Mouse (Mus musculus): ENCODE results near the gene Hist1h2ae.
"Not testable (repeated sequence)": the region's sequence is repeated elsewhere in the genome, so short reads cannot be mapped to it uniquely, and the experiment has no call there.

Gene Hist1h2ae

DNA sequence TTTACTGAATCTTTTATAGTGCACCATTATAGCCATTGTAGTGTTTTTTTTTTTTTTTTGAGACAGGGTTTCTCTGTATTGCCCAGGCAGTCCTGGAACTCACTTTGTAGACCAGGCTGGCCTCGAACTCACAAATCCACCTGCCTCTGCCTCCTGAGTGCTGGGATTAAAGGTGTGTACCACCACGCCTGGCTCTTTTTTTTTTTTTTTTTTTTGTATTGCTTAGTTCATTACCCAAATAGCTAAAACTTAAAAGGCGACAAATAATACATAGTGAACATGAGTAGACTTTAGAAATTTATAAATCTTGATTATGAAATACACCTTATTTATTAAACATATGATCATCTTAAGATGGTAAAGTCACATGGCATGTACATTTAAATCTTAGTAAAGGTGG is 29.5 kb downstream of the Hist1h2ae start:
- no peak for DNase-seq (ENCODE audit: low read depth, low spot score)

DNA sequence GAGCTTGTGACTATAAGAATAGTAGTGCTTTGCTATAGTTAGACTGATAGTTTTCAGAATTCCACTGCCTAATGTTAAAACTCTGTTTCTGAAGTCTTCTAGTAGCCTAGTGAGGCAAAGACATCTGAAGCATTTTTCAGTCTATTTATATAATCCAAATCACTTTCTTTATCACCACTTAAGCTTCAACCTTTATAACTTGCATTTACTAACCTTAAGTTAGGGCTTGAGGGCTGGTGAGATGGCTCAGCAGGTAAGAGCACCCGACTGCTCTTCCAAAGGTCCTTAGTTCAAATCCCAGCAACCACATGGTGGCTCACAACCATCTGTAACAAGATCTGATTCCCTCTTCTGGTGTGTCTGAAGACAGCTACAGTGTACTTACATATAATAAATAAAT is 31.2 kb downstream of the Hist1h2ae start:
- not testable (repeated sequence) for DNase-seq (ENCODE audit: low read depth, low spot score)

DNA sequence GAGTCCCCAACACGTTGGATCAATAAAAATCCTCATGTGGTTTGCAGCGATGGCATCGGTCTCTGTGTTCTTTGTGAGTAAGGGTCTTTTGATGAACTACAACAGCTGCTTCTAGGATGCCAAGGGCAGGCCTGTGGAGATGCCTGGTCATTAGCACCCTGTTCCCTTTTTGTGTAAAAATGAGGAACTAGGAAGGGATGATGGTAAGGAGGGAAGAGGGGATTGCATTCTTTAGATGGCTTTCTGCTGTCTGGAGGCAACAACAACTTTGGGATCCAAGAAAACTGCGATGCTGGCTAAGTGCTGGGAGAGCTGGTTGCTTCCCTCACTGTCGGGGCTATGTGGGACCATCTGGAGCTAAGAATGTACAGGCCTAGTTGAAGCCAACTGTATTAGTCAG is 32.8 kb downstream of the Hist1h2ae start:
- no peak for DNase-seq (ENCODE audit: low read depth, low spot score)

DNA sequence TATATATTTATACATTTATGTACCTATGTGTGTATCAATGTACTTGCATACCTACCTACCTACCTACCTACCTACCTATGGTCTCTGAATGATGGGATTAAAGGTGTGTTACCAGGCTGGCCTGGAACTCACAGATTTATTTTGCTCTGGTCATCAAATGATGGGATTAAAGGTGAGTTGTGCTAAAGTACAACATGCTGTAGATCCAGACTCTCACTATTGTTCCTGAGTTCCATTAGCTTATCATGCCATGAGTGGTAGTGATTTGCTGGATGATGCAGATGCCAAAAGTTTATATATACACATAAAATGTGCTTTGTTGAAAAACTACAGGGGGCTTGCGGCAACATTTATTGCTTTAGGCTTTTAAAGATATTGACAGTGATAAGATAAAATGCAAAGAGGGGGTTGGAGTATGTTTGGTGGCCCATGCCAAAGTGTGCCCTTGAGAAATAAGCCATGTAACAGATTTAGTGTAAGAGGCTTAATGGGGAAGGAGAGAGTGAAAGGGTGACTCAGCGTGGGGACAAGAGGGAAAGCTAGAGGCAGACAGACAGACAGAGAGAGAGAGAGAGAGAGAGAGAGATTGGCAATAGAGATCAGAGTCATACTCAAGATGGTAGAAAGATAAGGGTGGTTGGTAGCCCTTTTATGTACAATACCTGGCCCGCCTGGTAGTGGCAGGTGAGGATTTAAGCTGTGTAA is 33.9 kb downstream of the Hist1h2ae start:
- DNase-seq (ENCODE audit: low read depth, low spot score) = no peak

DNA sequence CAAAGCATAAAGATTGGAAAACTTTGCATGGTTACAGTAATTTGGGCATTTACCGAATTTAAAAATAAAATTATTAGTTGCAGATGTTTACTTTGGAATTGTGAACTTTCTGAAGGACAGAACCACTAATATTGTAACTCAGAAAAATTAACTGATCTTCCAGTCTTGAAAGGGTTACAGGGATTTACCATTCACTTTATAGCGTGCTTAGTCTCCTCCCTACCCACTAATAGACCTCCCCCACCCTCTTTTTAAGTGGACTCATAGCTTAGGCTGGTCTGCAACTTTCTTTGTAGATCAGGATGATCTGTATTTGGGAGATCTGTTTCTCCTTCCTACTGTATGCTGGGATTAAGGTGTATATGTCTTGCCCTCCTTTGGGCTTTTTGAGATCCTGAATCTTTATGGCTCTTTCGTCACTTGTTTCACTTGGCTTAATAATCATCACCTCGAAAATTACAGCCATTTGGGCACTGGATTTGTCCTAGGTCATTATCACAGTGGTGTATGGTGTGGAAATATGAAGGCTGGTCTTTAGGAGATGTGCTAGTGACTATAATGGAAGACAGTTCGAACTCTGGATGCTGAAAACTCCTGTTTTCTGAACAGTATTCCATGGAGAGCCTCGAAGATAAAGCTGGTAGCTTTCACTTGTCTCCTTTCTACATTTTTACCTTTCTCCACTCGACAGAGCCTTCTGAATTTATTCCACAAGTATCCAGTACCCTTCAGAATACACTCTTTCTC is 34.8 kb downstream of the Hist1h2ae start:
- DNase-seq (ENCODE audit: low read depth, low spot score) = no peak

DNA sequence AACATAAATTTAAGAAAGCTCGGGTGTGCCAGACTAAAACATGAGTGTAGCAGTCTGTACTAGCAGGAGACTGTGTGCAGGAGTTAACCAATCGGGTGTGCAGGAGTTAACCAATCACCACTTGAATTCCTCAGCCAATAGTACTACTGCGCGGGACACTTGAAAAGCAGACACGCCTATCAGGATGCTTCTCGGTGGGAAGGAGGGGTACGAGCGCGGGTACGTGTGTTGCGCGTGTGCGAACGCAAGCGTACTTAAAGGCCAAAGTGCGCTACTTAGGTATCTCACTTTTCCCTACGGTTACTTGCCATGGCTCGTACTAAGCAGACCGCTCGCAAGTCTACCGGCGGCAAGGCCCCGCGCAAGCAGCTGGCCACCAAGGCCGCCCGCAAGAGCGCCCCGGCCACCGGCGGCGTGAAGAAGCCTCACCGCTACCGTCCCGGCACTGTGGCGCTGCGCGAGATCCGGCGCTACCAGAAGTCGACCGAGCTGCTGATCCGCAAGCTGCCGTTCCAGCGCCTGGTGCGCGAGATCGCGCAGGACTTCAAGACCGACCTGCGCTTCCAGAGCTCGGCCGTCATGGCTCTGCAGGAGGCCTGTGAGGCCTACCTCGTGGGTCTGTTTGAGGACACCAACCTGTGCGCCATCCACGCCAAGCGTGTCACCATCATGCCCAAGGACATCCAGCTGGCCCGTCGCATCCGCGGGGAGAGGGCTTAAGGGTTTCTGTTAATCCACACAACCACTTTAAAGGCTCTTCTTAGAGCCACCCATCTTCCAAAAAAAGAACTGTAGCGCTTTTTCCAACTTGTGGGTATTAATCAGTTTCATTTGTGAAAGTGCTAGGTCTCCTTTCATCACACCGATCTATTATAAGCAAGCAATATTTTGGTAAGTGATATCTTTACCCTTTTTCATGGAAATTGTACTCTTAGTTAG is 35.6 kb downstream of the Hist1h2ae start, which contains the start of gene Hist1h3g:
TSS of gene Hist1h3g (plus strand) at position 286 of the 939 bp plus-strand sequence.
- DNase-seq (ENCODE audit: low read depth, low spot score) = not testable (repeated sequence)

DNA sequence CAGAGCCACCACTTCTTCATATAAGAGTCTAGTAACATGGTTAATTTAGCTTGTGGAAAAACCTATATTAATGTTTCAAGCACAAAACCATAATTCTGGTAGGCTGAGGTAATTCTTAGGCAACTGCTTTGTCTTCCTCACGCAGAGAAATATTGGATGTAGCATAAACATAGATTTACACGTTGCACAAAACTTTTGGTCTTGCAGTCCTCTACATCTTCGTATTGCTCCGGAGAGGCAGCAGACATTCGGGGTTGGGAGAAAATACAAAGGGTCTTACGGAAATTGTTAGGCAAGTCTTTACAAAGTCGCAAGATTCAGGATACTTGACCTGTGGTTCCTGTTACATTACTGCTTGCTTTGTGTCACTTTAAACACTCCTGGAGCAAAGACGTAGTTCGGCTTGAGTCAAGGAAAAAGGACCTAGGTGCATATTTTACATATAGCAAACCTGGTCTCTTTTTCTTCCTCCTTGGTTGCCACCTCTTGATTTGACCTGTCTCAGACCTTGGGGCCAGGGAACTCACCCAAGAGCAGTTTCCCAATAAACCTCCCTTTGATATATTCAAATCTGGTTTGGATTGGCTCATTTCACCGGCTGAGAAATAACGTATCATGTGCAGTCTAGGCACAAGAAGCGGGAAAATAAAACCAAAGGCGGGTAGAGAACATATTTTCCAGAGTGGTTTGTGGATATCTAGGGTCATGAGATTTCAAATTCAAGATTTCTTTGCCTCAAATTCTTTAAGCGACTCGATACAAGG is 36.5 kb downstream of the Hist1h2ae start:
- DNase-seq (ENCODE audit: low read depth, low spot score) = no peak

DNA sequence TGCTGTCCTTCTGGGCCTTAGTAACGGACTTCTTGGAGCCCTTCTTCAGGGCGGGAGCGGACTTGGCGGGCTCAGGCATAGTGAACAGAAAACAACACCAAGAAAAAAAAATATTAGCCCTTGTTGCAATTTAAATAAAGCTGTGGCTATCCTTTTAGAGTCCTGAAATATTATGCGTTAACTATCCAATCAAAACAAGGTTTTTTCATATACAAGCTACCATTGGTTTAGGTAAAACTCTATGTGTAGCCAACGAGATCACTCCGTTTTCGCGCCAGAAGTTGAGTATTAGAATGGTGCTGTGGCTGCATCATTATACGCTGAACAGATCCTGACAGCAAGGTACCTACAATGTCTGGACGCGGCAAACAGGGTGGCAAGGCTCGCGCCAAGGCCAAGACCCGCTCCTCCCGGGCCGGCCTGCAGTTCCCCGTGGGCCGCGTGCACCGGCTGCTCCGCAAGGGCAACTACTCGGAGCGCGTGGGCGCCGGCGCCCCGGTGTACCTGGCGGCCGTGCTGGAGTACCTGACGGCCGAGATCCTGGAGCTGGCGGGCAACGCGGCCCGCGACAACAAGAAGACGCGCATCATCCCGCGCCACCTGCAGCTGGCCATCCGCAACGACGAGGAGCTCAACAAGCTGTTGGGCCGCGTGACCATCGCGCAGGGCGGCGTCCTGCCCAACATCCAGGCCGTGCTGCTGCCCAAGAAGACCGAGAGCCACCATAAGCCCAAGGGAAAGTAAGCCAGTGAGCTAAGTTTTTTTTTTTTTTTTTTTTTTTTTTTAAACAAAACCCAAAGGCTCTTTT is 37.3 kb downstream of the Hist1h2ae start, which contains the start of gene Hist1h2af:
TSS of gene Hist1h2af (plus strand) at position 347 of the 808 bp plus-strand sequence.
- not testable (repeated sequence) for DNase-seq (ENCODE audit: low read depth, low spot score)

DNA sequence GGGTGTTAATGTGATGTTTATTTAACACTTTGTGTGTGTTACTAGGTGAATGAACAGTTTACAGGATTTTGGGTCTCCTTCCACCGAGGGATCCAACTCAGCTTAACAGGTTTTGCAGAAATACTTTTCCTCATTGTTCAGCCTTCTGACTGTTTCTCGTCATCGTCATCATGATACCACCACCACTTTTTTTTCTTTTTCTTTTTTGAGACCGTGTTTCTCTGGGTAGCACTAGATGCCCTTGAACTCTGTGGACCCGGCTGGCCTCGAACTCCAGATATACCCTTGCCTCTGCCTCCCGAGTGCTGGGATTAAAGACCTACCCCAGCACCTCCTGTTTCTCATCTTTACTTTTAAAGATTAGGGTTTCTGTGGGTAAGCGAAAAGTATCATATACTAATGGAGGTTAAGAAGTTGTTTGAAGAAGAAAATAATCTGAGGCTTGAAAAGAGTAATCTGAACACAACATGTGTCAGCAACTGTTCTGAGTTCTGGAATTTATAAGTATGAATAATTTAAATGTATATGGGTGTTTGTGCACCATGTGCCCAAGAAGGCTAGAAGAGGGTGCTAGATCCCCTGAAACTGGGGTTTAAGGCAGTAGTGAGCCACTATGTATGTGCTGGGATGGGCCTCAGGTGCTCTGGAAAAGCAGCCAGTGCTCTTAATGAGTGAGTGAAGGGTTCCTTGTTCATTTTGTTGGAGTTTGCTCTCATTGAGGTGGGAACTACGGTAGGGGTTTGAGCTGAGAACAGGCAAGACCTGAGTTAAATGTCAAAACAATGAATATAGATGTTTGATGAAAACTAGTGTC is 38.6 kb downstream of the Hist1h2ae start:
- DNase-seq (ENCODE audit: low read depth, low spot score) = no peak

DNA sequence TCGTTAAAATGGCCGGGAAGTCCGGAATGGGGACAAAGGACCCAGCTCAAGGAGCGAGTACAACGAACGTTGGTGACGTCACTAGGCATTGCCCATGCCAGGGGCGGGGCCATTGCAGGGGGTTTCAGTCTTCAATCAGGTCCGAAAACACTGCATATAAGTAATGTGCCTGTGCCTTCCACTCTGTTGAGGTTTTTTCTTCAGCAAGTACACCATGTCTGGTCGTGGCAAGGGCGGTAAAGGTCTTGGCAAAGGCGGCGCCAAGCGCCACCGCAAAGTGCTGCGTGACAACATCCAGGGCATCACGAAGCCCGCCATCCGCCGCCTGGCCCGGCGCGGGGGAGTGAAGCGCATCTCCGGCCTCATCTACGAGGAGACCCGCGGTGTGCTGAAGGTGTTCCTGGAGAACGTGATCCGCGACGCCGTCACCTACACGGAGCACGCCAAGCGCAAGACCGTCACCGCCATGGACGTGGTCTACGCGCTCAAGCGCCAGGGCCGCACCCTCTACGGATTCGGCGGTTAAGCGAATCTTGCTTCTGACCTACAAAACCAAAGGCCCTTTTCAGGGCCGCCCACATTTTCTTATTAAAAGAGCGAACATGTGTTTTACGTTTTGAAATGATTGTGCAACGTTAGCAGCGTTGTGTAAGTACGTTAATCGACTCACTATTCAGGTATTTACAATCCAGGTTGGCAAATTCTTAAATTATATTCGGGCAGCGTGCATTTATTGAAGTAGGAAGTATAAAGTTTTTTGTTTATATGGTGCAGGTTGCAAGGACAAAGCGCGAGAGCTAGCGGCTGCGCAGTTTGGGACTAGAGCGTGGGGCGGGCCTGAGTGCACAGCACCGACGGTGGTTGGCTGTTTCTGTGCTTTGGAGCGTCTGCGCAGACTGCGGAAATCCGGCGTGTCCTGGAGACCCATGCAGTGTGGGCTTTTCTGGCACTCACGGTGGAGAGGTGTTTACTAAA is 39.8 kb downstream of the Hist1h2ae start, which contains the start of gene Hist1h4h:
TSS of gene Hist1h4h (plus strand) at position 150 of the 975 bp plus-strand sequence.
- no peak for DNase-seq (ENCODE audit: low read depth, low spot score)

DNA sequence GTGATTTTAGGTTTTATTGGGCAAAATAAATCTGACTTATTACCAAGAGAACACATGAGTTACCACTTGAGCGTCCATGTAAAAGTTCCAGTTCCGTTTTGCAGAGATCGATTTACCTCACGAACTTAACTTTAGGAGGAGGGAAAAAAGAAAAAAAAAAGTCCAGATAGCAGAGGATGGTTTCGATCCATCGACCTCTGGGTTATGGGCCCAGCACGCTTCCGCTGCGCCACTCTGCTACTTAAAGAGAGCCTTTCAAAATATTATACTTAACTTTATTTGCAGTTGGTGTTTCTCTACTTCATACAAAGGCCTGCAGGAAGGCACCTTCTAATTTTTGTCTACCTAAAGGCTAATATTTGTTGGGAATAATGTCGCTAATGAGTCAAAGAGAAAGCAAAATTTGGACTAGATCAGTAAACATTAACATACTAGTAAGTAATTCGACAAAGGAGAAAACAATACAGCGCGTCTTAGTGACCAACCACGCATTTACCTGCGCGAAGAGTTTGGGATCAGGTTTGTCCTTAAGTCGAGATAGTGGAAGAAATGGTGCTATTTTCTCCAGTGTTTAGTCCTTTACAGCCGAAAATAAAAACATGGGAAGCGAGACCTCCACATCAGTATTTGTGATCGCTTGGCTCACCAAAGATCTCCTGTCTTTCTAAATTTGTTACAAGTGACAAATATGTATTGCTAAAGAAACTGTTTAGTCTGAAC is 40.7 kb downstream of the Hist1h2ae start:
- DNase-seq (ENCODE audit: low read depth, low spot score) = no peak

DNA sequence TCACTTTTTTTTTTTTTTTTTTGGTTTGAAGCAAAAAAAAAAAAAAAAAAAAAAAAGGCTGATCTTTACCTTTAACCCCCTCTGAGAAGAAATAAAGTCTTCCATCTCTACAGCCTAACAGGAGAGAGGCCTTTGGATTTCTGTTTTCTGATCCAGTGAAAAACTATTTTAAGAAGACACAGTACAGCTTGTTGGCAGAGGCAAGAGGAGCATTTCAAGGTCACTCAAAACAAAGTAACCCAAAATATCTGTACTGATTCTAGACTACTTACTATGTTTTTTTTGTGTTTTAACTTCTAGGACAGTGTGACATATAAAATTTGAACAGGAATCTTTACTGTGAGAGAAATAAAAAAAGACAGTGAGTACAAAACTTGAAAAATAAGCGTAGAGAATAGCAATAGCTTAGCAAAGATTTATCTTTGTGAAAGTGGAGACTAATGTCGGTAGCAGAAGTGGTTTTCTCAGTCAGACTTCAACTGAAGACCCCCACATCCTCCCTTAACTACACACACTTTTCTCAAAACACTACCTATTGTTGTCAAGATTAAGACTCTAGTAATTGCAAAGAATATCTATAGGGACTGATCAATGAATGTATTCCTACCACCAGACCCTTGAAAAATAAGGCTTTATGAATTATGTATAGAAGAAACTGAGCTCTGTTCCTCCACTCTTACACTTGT is 41.4 kb downstream of the Hist1h2ae start:
- no peak for DNase-seq (ENCODE audit: low read depth, low spot score)

DNA sequence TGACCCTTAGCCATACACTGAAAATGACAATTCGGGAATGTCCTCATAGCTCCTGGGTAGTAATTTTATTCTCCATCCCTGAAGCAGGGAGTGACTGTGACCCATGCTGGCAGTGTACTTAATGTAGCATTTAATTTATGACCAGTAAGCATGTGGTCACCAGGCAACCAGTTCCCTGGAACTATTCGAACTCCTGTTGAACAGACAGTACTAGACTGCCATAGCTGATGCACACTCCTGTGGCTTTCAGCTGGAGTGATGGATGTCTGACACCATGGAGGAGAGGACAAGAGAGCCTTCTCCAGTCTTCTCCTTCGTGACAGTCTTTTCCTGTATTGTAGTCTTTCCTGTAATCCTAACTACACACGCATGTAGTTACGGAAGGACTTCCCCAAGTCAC is 42.0 kb downstream of the Hist1h2ae start:
- no peak for DNase-seq (ENCODE audit: low read depth, low spot score)

DNA sequence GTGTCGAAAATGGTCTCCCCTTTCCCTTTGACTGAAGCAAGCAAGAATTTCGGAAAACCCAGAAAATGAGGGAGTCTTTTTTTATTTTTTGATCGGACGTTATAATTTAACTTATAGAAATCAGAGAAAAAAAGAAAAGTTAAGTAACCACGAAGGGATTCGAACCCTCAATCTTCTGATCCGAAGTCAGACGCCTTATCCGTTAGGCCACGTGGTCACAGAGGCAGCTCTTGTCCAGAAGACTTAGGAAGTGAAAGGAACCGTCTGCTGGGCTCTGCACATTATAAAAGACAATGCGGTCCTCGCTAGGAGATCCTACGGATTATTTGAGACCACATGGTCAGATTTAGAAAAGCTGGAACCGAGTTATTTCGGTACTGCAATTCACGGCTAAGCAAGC is 44.7 kb downstream of the Hist1h2ae start:
- DNase-seq (ENCODE audit: low read depth, low spot score) = no peak

DNA sequence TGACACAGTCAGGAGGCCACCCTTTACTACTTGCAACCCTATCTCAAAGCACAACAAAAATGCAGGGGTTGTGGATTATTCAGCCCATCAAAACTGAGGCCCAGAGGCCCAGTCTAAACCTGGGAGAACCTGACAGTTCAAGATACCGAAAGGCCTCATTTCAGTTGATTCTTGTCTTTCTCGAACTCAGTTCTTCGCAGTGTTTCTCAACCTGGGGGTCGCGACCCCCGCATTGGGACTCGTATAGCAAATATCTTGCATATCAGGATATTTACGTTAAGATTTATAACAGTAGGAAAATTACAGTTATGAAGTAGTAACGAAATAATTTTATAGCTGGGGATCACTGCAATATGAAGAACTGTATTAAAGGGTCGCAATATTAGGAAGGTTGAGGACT is 45.1 kb downstream of the Hist1h2ae start:
- no peak for DNase-seq (ENCODE audit: low read depth, low spot score)

DNA sequence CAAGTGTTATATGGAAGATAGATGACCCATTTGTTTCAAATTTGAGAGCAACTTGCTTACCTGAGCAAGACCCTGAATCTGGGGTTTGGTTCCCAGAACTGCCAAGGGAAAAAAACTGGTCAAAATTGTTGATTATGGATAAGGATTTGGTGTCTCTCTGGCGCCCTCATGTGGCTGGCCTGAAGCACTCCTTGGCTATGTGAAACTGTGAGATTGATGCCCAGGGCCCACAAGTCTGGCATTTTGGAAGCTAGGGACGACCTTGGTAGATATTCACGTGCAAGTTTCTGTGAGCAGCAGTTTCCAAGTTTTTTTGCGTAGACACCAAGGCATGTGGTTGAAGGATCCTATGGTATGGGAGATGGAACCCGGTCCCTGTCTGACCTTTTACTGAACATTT is 46.4 kb downstream of the Hist1h2ae start:
- DNase-seq (ENCODE audit: low read depth, low spot score) = no peak

DNA sequence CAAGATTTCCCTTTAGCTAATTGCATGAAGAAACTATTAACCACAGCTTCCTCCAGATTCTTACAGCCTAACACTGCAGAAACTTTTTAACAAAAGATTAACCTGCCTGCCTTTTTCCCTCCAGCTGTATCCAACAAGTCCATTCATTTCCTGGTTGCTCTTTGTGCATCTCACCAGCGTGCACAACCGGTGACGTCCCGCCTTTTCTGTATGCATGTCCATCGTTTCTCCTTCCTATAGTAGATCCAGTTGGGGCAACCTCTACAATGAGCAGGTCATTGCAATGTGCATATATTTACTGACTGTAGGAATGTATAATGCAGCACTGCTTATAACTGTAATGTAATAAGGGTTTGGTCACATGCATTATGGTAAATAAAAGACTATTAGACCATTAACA is 47.0 kb downstream of the Hist1h2ae start:
- no peak for DNase-seq (ENCODE audit: low read depth, low spot score)
